10 mouse cellular contexts compared by ENCODE assay signal in the genomic region with DNA sequence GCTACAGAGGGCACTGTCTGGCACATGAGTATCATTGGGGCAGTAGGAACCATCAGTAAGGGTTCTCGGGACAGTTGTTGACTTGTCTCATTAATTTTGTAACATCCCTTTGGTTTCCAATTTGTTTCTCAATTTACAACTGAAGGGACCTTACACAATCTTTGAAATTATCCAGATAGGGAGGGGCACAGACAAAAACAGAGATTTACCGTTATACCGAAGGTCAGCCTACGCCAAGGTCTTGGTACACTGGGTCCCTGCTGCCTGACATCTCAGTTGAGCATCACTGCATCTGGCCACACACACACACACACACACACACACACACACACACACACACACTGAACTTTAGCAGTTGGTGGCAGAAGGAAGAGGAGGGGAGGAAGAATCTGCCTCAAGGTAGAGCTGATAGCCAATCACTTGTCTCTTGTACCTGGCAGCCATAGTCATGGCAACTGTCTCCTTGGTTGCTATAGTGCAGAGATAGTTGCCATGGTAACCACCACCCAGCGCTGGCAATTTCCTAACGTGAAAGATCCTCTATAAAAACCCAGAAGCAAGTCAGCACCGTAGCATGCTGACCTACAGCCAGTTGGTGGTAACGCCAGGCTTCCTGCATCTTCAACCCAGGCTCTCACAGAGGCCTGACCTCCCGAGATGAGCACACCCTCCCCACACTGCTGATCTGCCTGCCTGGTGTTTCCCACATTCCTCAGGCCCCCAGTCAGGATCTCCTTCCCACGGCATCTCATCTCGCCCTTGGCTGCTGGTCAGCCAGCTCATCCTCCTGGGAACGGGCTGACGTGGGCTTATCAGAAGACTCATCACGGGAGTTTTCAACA. TPM values are rescaled to one million over a fixed set of nuclear protein-coding genes. Genes with fewer than 3 reads are reported as not detected.
DNase-seq lines count a peak whose midpoint lies in the region; ATAC-seq lines count a peak whose summit lies in the region.
"Had no signal": no experiment of that assay in that cellular context is flagged by ENCODE, and none has a peak within 500 bp of the region (broad histone marks: within the 10 kb centered on the region; RNA-seq: fewer than 3 reads in every experiment).

No protein-coding gene starts in this region.

- ATAC-seq in neural tube, embryonic 12.5 days (ENCODE audit: low FRiP score, low read depth): peak; percentile 85
- ATAC-seq in intestine, embryonic 16.5 days: peak; percentile 29
- ATAC-seq in midbrain, embryonic 14.5 days (ENCODE audit: low FRiP score, low TSS enrichment): peak; percentile 93
- no peak for ATAC-seq in erythroid progenitor cell, adult 5-6 weeks (replicated peaks; ENCODE audit: low FRiP score, poor library complexity, severe bottlenecking)

- peaks cover 8% of the 10 kb centered on the region; the same call in 1 of the 2 replicates for H3K4me1 ChIP-seq in neural tube, embryonic 12.5 days
- no peaks in the 10 kb centered on the region; the same call in 1 of the 2 replicates for H3K4me1 ChIP-seq in intestine, embryonic 16.5 days (ENCODE audit: control insufficient read depth, insufficient read depth, low read length)
- H3K4me1 ChIP-seq in midbrain, embryonic 14.5 days (ENCODE audit: control insufficient read depth, insufficient read depth, low read length): peaks cover 21% of the 10 kb centered on the region
- H3K4me1 ChIP-seq: stomach, embryonic 15.5 days had no signal

- H3K27me3 ChIP-seq in neural tube, embryonic 12.5 days (replicated peaks): no peaks in the 10 kb centered on the region
- no peaks in the 10 kb centered on the region for H3K27me3 ChIP-seq in intestine, embryonic 16.5 days (replicated peaks; ENCODE audit: control insufficient read depth, insufficient read depth, low read length)
- H3K27me3 ChIP-seq in midbrain, embryonic 14.5 days (ENCODE audit: control insufficient read depth, insufficient read depth, low read length): no peaks in the 10 kb centered on the region
- H3K27me3 ChIP-seq: stomach, embryonic 15.5 days had no signal

- 54% methylated on average over 14 of the region's 14 CpGs for WGBS in neural tube, embryonic 12.5 days
- 35% methylated on average over 14 of the region's 14 CpGs for WGBS in intestine, embryonic 16.5 days
- 29% methylated on average over 14 of the region's 14 CpGs for whole genome bisulfite sequencing in midbrain, embryonic 14.5 days

- no peaks in the 10 kb centered on the region for H3K9me3 ChIP-seq in neural tube, embryonic 12.5 days
- H3K9me3 ChIP-seq in intestine, embryonic 16.5 days (ENCODE audit: control insufficient read depth, low read length): no peaks in the 10 kb centered on the region
- H3K9me3 ChIP-seq in midbrain, embryonic 14.5 days (ENCODE audit: control insufficient read depth, low read length): no peaks in the 10 kb centered on the region
- H3K9me3 ChIP-seq: stomach, embryonic 15.5 days had no signal

- peak overlapping the region; percentile 30 for H3K4me2 ChIP-seq in neural tube, embryonic 12.5 days (replicated peaks)
- no peak overlapping the region for H3K4me2 ChIP-seq in intestine, embryonic 16.5 days (ENCODE audit: low read depth, low read length)
- H3K4me2 ChIP-seq in midbrain, embryonic 14.5 days (ENCODE audit: low read length): peak overlapping the region; percentile 53
- H3K4me2 ChIP-seq: stomach, embryonic 15.5 days had no signal

- H3K36me3 ChIP-seq in neural tube, embryonic 12.5 days: no peaks in the 10 kb centered on the region
- H3K36me3 ChIP-seq in intestine, embryonic 16.5 days (ENCODE audit: control insufficient read depth, insufficient read depth, low read length): no peaks in the 10 kb centered on the region
- no peaks in the 10 kb centered on the region for H3K36me3 ChIP-seq in midbrain, embryonic 14.5 days (ENCODE audit: control insufficient read depth, insufficient read depth, low read length)
- H3K36me3 ChIP-seq: stomach, embryonic 15.5 days had no signal

- peak overlapping the region; percentile 57 for H3K27ac ChIP-seq in neural tube, embryonic 12.5 days
- no peak overlapping the region for H3K27ac ChIP-seq in intestine, embryonic 16.5 days (ENCODE audit: low read length)
- peak overlapping the region; percentile 94 for H3K27ac ChIP-seq in midbrain, embryonic 14.5 days (replicated peaks; ENCODE audit: low read depth, low read length)
- H3K27ac ChIP-seq: stomach, embryonic 15.5 days had no signal

- no peak overlapping the region for H3K4me3 ChIP-seq in neural tube, embryonic 12.5 days
- H3K4me3 ChIP-seq in intestine, embryonic 16.5 days (ENCODE audit: low read length): no peak overlapping the region
- H3K4me3 ChIP-seq in midbrain, embryonic 14.5 days (replicated peaks; ENCODE audit: low read depth, low read length): no peak overlapping the region
- H3K4me3 ChIP-seq: stomach, embryonic 15.5 days had no signal

- DNase-seq in neural tube, embryonic 10.5 days (ENCODE audit: extremely low spot score, low spot score): no peak
- peak; percentile 58 for DNase-seq in adrenal gland, postnatal 10 days
- peak; percentile 59 to 80 for DNase-seq in frontal cortex, postnatal 14 days (ENCODE audit: low spot score in 2 of 2)
- DNase-seq in midbrain, embryonic 14.5 days: peak; percentile 92
- no peak for DNase-seq in testis, postnatal 14 days (ENCODE audit: low spot score)

- no peak overlapping the region for H3K9ac ChIP-seq in neural tube, embryonic 12.5 days
- H3K9ac ChIP-seq in intestine, embryonic 16.5 days (ENCODE audit: low read depth, low read length): no peak overlapping the region
- H3K9ac ChIP-seq in midbrain, embryonic 14.5 days (replicated peaks; ENCODE audit: low read length): no peak overlapping the region; the same call in 1 of the 2 replicates
- H3K9ac ChIP-seq: stomach, embryonic 15.5 days had no signal

RNA-seq across cellular contexts. Expression of gene H13, which starts 15.2 kb away (rescaled TPM):
- 141 and 145 TPM in 2 replicates for polyA plus RNA-seq in neural tube, embryonic 12.5 days (2016; fragmentation: Nextera tagmentation; extraction: Ambion mirVana)
- total RNA-seq in adrenal gland, postnatal 10 days (2021): 100 to 1,000 TPM; 105 to 125 TPM
- 116 and 119 TPM in 2 replicates for polyA plus RNA-seq in intestine, embryonic 16.5 days (2015; fragmentation: Nextera tagmentation; extraction: Ambion mirVana)
- polyA plus RNA-seq in midbrain, embryonic 14.5 days (2014; fragmentation: Nextera tagmentation; extraction: Ambion mirVana): 177 and 184 TPM in 2 replicates
- total RNA-seq in erythroid progenitor cell, adult 5-6 weeks (2015; ENCODE audit: low replicate concordance): 17.7 and 24.7 TPM in 2 replicates
- 11.6 and 13.2 TPM in 2 replicates for total RNA-seq in erythroid progenitor cell, adult 5-6 weeks (2017; ENCODE audit: low replicate concordance)

RNA-seq across cellular contexts. Expression of gene Rem1, which starts 27.3 kb away (rescaled TPM):
- polyA plus RNA-seq in neural tube, embryonic 12.5 days (2016; fragmentation: Nextera tagmentation; extraction: Ambion mirVana): 0.23 and 0.30 TPM in 2 replicates
- total RNA-seq in adrenal gland, postnatal 10 days (2021): 10 to 100 TPM in 1 of 2 experiments, 1 to 10 TPM in 1; 7.2 to 10.1 TPM
- 9.4 and 10.2 TPM in 2 replicates for polyA plus RNA-seq in intestine, embryonic 16.5 days (2015; fragmentation: Nextera tagmentation; extraction: Ambion mirVana)
- polyA plus RNA-seq in midbrain, embryonic 14.5 days (2014; fragmentation: Nextera tagmentation; extraction: Ambion mirVana): 0.12 and 0.27 TPM in 2 replicates
- total RNA-seq in erythroid progenitor cell, adult 5-6 weeks (2015; ENCODE audit: low replicate concordance): 2.9 TPM in 1 of 2 replicates, not detected in the other
- total RNA-seq in erythroid progenitor cell, adult 5-6 weeks (2017; ENCODE audit: low replicate concordance): not detected in 2 replicates

RNA-seq across cellular contexts. Expression of gene Defb25, which starts 31.2 kb away (rescaled TPM):
- polyA plus RNA-seq in neural tube, embryonic 12.5 days (2016; fragmentation: Nextera tagmentation; extraction: Ambion mirVana): not detected in 2 replicates
- not detected for total RNA-seq in adrenal gland, postnatal 10 days (2021)
- polyA plus RNA-seq in intestine, embryonic 16.5 days (2015; fragmentation: Nextera tagmentation; extraction: Ambion mirVana): 0.61 and 1.5 TPM in 2 replicates
- polyA plus RNA-seq in midbrain, embryonic 14.5 days (2014; fragmentation: Nextera tagmentation; extraction: Ambion mirVana): not detected in 2 replicates
- not detected in 2 replicates for total RNA-seq in erythroid progenitor cell, adult 5-6 weeks (2015; ENCODE audit: low replicate concordance)
- total RNA-seq in erythroid progenitor cell, adult 5-6 weeks (2017; ENCODE audit: low replicate concordance): not detected in 2 replicates

RNA-seq across cellular contexts. Expression of gene Mcts2, which starts 32.7 kb away (rescaled TPM):
- 42.8 and 47.7 TPM in 2 replicates for polyA plus RNA-seq in neural tube, embryonic 12.5 days (2016; fragmentation: Nextera tagmentation; extraction: Ambion mirVana)
- 10 to 100 TPM; 24.5 to 26.7 TPM for total RNA-seq in adrenal gland, postnatal 10 days (2021)
- polyA plus RNA-seq in intestine, embryonic 16.5 days (2015; fragmentation: Nextera tagmentation; extraction: Ambion mirVana): 18.9 and 25.1 TPM in 2 replicates
- polyA plus RNA-seq in midbrain, embryonic 14.5 days (2014; fragmentation: Nextera tagmentation; extraction: Ambion mirVana): 39.9 and 41.4 TPM in 2 replicates
- total RNA-seq in erythroid progenitor cell, adult 5-6 weeks (2015; ENCODE audit: low replicate concordance): not detected in 2 replicates
- 1.7 TPM in 1 of 2 replicates, not detected in the other for total RNA-seq in erythroid progenitor cell, adult 5-6 weeks (2017; ENCODE audit: low replicate concordance)

RNA-seq across cellular contexts. Expression of gene Defb36, which starts 50.0 kb away (rescaled TPM):
- polyA plus RNA-seq in neural tube, embryonic 12.5 days (2016; fragmentation: Nextera tagmentation; extraction: Ambion mirVana): not detected in 2 replicates
- total RNA-seq in adrenal gland, postnatal 10 days (2021): under 1 TPM in 1 of 2 experiments, not detected in 1; 0.73 TPM
- not detected in 2 replicates for polyA plus RNA-seq in intestine, embryonic 16.5 days (2015; fragmentation: Nextera tagmentation; extraction: Ambion mirVana)
- polyA plus RNA-seq in midbrain, embryonic 14.5 days (2014; fragmentation: Nextera tagmentation; extraction: Ambion mirVana): not detected in 2 replicates
- total RNA-seq in erythroid progenitor cell, adult 5-6 weeks (2015; ENCODE audit: low replicate concordance): not detected in 2 replicates
- total RNA-seq in erythroid progenitor cell, adult 5-6 weeks (2017; ENCODE audit: low replicate concordance): not detected in 2 replicates
- polyA plus RNA-seq: limb, embryonic 14.5 days; stomach, embryonic 15.5 days had no signal

Comparison
In these comparisons a context has a peak if more than half of its experiments do, and no peak if none do; other contexts are left out.
1. DNase-seq: peak in adrenal gland, postnatal 10 days (single experiment), frontal cortex, postnatal 14 days (2 of 2) and midbrain, embryonic 14.5 days (single experiment); none in neural tube, embryonic 10.5 days (single experiment) and testis, postnatal 14 days (single experiment).